ENCODE assay signal across 17 mouse cellular contexts in the genomic region with DNA sequence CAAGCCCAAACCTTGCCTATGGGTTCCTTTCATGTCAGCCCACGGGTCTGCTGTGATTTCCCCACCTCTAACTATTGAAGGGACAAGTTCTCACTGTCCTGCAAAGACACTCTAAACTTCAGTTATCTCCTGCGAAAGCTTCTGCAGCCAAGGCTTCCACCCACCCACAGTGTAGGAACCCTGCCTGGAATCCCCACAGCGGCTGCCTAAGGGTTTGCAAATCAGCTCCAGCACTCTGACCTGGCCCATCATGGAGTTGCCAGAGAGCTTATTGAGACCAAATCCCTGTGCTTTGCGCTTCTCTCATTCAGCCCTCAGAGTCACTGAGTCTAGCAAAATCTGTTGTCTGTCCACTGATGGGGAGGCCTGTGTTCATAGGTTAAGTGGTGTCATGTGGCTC.
"Had no signal": no experiment of that assay in that cellular context is flagged by ENCODE, and none has a peak within 500 bp of the region (broad histone marks: within the 10 kb centered on the region; RNA-seq: fewer than 3 reads in every experiment).

No protein-coding gene starts in this region.

- H3K4me3 ChIP-seq: lung, embryonic 15.5 days; megakaryocyte, embryonic 14.5 days; midbrain, embryonic 13.5 days; midbrain, embryonic 15.5 days; neural tube, embryonic 12.5 days; stomach, embryonic 15.5 days had no signal

- H3K27me3 ChIP-seq: lung, embryonic 15.5 days; megakaryocyte, embryonic 14.5 days; midbrain, embryonic 13.5 days; midbrain, embryonic 15.5 days; neural tube, embryonic 12.5 days; stomach, embryonic 15.5 days had no signal

- H3K4me2 ChIP-seq: lung, embryonic 15.5 days; midbrain, embryonic 11.5 days; midbrain, embryonic 13.5 days; midbrain, embryonic 15.5 days; neural tube, embryonic 12.5 days; stomach, embryonic 15.5 days had no signal

- H3K4me1 ChIP-seq: lung, embryonic 15.5 days; megakaryocyte, embryonic 14.5 days; midbrain, embryonic 13.5 days; midbrain, embryonic 15.5 days; neural tube, embryonic 12.5 days; stomach, embryonic 15.5 days had no signal

- DNase-seq: liver, postnatal 0 days; lung, adult 2 months; lung, postnatal 14 days; lung, postnatal 36 days; right cerebral cortex, postnatal 14 days; thymus, adult 2 months; thymus, postnatal 25 days had no signal

- H3K9me3 ChIP-seq: lung, embryonic 15.5 days; midbrain, embryonic 13.5 days; midbrain, embryonic 15.5 days; neural tube, embryonic 12.5 days; stomach, embryonic 15.5 days had no signal

- H3K36me3 ChIP-seq: lung, embryonic 15.5 days; midbrain, embryonic 13.5 days; midbrain, embryonic 15.5 days; neural tube, embryonic 12.5 days; stomach, embryonic 15.5 days had no signal

- H3K27ac ChIP-seq: lung, embryonic 15.5 days; macrophage; midbrain, embryonic 13.5 days; midbrain, embryonic 15.5 days; neural tube, embryonic 12.5 days; stomach, embryonic 15.5 days; stomach, postnatal 0 days had no signal

- H3K9ac ChIP-seq: liver, postnatal 0 days; lung, embryonic 15.5 days; midbrain, embryonic 13.5 days; midbrain, embryonic 15.5 days; neural tube, embryonic 12.5 days; stomach, embryonic 15.5 days had no signal

- ATAC-seq: liver, postnatal 0 days; lung, postnatal 0 days; midbrain, embryonic 13.5 days; midbrain, embryonic 15.5 days had no signal
